Mouse (Mus musculus) stomach, postnatal 0 days (tissue): ENCODE data around the gene Ctsll3. TPM values are rescaled to one million over a fixed set of nuclear protein-coding genes. Genes with fewer than 3 reads are reported as not detected.

Source experiments
- ATAC-seq: fragments of 200-750 bp; cut with Nextera tagmentation; 2 replicates; pipeline ENCODE4 v1.8.0; 2017; ENCODE audit not compliant: low FRiP score, low TSS enrichment
- DNase-seq: peaks from one replicate; pipeline ENCODE4 v3.0.0-alpha.2; 2016; ENCODE audit warnings: low spot score
- H3K27ac ChIP-seq: fragments of 300-500 bp; sonication (generic); replicated peaks from 2 replicates; pipeline ENCODE4 v1.5.1; 2014; ENCODE audit warnings: mild to moderate bottlenecking, control low read depth
- H3K27me3 ChIP-seq: fragments of 300-500 bp; sonication (generic); 2 replicates; pipeline ENCODE4 v1.6.1; 2014; ENCODE audit warnings: low read length; ENCODE audit not compliant: control insufficient read depth, insufficient read depth
- H3K36me3 ChIP-seq: fragments of 300-500 bp; sonication (generic); 2 replicates; pipeline ENCODE4 v1.6.1; 2014; ENCODE audit warnings: low read length, mixed read lengths; ENCODE audit not compliant: control insufficient read depth, insufficient read depth
- H3K4me1 ChIP-seq: fragments of 300-500 bp; sonication (generic); replicated peaks from 2 replicates; pipeline ENCODE4 v1.6.1; 2014; ENCODE audit warnings: antibody characterized with exemption; ENCODE audit not compliant: control insufficient read depth, insufficient read depth
- H3K4me2 ChIP-seq: fragments of 300-500 bp; sonication (generic); replicated peaks from 2 replicates; pipeline ENCODE4 v1.6.1; 2014; ENCODE audit warnings: low read depth, mild to moderate bottlenecking, control low read depth, moderate library complexity
- H3K4me3 ChIP-seq: fragments of 300-500 bp; sonication (generic); 2 replicates; pipeline ENCODE4 v1.5.1; 2014; ENCODE audit warnings: low read depth, low read length, control low read depth
- H3K9ac ChIP-seq: fragments of 300-500 bp; sonication (generic); 2 replicates; pipeline ENCODE4 v1.6.1; 2014; ENCODE audit warnings: mild to moderate bottlenecking, low read length, control low read depth, mixed read lengths
- H3K9me3 ChIP-seq: fragments of 300-500 bp; sonication (generic); 2 replicates; pipeline ENCODE4 v1.6.1; 2016; ENCODE audit warnings: low read length; ENCODE audit not compliant: control insufficient read depth
- CTCF ChIP-seq: IDR thresholded peaks from 2 replicates; pipeline ENCODE4 v1.5.1; 2016; ENCODE audit warnings: antibody characterized with exemption, low read depth, mild to moderate bottlenecking, moderate library complexity
- EP300 ChIP-seq: optimal IDR thresholded peaks from 2 replicates; pipeline ENCODE3; 2016; ENCODE audit warnings: antibody characterized with exemption
- WGBS: fragments of 180-500 bp; shearing (Covaris S2); extraction: QIAGEN DNeasy Blood & Tissue Kit; methylation state at CpG from one replicate; pipeline ENCODE4 v1.1.7; 2014; 5-methylcytosine and 5-hydroxymethylcytosine counted together
- polyA plus RNA-seq: library from polyadenylated mRNA; unstranded; fragments of >200 nt; fragmentation: Nextera tagmentation; extraction: Ambion mirVana; gene quantifications from 2 replicates; pipeline ENCODE4 v1.2.1, GENCODE M21; 2015

Ctsll3 gene
- polyA plus RNA-seq, 1 experiment from 2014 or later: 0.82 TPM

DNA sequence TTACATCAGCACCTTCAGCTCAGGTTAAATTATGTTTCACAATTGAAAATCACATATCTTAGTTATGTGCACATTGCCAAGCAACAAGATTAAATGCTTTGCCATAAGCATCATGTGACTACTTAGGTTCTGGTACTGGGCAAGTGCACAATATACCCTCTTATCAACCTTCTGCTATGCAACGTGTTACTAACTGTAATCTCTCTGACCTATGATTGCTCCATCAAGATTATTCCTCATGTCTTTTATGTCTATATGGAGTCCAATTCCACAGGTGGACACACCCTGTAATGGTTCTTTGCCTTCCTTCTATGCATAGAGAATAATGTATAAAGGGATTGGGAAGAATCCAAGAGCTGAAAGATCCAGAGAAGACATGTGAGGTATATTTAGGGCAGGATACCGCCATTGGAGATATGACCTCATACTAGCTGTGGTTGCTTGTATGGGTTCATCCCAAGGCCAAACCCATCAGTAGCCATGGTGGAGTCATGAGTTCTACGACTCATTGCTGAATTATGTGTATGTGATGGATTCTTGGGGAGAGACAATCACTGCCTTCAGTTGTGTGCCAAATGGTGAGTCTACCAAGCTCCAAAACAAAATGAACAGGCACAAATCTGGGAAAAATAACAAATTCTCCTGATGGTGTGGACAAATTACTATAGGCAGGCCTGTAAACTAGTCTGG lies 18.0 kb upstream of the Ctsll3 start:
- H3K27me3 ChIP-seq: no peaks in the 10 kb centered on the region
- H3K9me3 ChIP-seq: no peaks in the 10 kb centered on the region
- H3K4me2 ChIP-seq: no peak overlapping the region
- H3K36me3 ChIP-seq: no peaks in the 10 kb centered on the region
- TF ChIP-seq CTCF: no peak
- no peak for TF ChIP-seq EP300
- DNase-seq (no peak), ATAC-seq (no peak)
- H3K4me3 ChIP-seq: no peak overlapping the region
- H3K4me1 ChIP-seq: no peaks in the 10 kb centered on the region
- no peak overlapping the region for H3K9ac ChIP-seq
- 54% methylated on average over 3 of the region's 3 CpGs for whole genome bisulfite sequencing
- H3K27ac ChIP-seq: no peak overlapping the region

DNA sequence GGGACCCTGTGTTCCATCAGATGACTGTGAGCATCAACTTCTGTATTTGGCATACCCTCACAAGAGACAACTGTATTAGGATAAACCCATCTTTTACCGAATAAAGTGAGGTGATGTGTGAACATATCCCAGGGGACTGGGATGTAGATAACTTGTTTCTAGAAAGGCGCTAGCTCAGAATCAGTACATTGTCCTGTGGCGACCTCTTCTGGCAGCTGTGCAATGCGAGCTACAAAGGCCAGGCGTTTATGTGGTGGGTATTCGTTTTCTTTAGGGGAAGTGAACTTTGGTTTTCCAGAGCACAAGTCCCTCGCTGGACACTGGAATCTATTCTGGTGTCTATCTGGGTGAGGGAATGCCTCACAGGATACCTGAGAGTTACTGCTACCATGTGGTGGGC lies 16.8 kb upstream of the Ctsll3 start:
- 11% methylated on average over 7 of the region's 7 CpGs for WGBS
- Histone ChIP-seq H3K4me2 (no peak overlapping the region), H3K4me1 (no peaks in the 10 kb centered on the region), H3K9me3 (no peaks in the 10 kb centered on the region), H3K4me3 (no peak overlapping the region), H3K27ac (no peak overlapping the region), H3K27me3 (no peaks in the 10 kb centered on the region), H3K36me3 (no peaks in the 10 kb centered on the region), H3K9ac (no peak overlapping the region)
- TF ChIP-seq EP300: no peak
- TF ChIP-seq CTCF: peak; percentile 87
- DNase-seq: peak; percentile 70
- no peak for ATAC-seq

DNA sequence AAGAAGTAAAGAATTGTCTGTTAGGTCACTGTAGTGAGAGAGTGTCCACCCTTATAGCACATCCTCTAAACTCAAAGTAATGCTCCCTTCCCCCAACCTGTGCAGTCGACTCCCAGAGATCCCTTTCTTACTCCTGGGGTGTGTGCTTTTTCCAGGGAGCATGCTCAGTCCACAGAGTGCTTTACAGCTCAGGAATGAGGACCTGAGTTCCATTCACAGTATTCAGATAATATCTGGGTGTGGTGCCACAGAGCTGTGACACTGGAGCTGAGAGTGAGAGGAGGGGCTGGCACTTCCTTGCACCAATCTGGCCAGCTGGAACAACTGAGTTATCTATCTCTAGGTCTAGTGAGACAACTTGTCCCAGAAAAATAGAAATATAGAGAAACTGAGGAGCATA lies 11.1 kb upstream of the Ctsll3 start:
- Histone ChIP-seq H3K4me3 (no peak overlapping the region), H3K27ac (no peak overlapping the region), H3K9ac (no peak overlapping the region), H3K4me2 (no peak overlapping the region), H3K4me1 (no peaks in the 10 kb centered on the region), H3K36me3 (no peaks in the 10 kb centered on the region), H3K27me3 (no peaks in the 10 kb centered on the region), H3K9me3 (no peaks in the 10 kb centered on the region)
- 34% methylated on average over 1 of the region's 1 CpGs for WGBS
- TF ChIP-seq CTCF: no peak
- TF ChIP-seq EP300: no peak
- DNase-seq: no peak
- 0 out of 2 replicates have a peak, but pooled peaks have one; percentile 54 for ATAC-seq

DNA sequence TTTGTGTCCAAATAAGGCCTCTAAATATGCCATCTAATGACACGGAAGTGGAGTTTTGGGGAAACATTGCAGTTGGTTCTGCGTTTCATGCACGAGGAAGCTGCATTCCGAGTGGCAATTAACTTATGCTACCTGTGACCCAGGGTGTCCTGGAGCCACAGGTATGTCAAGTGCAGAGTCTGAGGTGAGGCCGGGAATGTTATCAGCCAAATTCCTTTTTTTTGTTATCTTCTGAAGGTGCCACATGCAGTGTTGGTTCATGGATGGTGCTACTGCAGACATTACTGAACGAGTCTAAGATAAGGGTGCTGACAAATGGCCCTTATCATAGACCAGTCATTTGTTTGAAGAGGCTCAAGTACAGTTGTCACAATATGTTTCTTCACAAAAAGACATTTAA lies 10.1 kb upstream of the Ctsll3 start:
- H3K4me3 ChIP-seq: no peak overlapping the region

DNA sequence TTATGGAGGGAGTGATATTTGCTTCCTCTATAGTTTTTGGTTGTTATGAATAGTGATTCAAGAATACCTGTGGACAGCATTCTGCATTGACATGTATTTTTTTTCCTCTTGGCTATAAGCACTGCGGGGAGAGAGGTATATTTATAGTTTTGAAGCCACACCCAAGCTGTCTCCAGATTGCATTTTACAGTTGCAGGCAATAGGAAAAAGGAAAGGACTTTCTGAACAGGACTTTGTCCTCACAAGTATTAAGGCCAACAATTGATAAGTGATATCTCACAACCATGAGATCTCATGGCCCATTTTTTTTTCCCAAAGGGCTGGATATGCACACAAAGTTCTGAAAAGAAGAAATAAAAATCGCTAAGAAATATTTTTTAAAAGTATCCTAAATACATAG lies 7.0 kb upstream of the Ctsll3 start:
- DNase-seq: no peak
- H3K4me2 ChIP-seq: no peak overlapping the region
- ATAC-seq: no peak
- H3K4me1 ChIP-seq: no peaks in the 10 kb centered on the region
- 49% methylated on average over 2 of the region's 2 CpGs for WGBS
- no peak overlapping the region for H3K27ac ChIP-seq
- H3K9ac ChIP-seq: no peak overlapping the region
- no peaks in the 10 kb centered on the region for H3K27me3 ChIP-seq
- H3K36me3 ChIP-seq: no peaks in the 10 kb centered on the region
- TF ChIP-seq EP300 (no peak), CTCF (no peak)
- no peaks in the 10 kb centered on the region for H3K9me3 ChIP-seq
- H3K4me3 ChIP-seq: no peak overlapping the region

More for the DNA sequence above, 10.1 kb upstream of the Ctsll3 start:
- Histone ChIP-seq H3K36me3 (no peaks in the 10 kb centered on the region), H3K4me1 (no peaks in the 10 kb centered on the region), H3K9ac (no peak overlapping the region), H3K4me2 (no peak overlapping the region), H3K27me3 (no peaks in the 10 kb centered on the region), H3K27ac (no peak overlapping the region), H3K9me3 (no peaks in the 10 kb centered on the region)
- TF ChIP-seq EP300 (no peak), CTCF (no peak)
- 61% methylated on average over 6 of the region's 6 CpGs for WGBS
- no peak for ATAC-seq
- no peak for DNase-seq

DNA sequence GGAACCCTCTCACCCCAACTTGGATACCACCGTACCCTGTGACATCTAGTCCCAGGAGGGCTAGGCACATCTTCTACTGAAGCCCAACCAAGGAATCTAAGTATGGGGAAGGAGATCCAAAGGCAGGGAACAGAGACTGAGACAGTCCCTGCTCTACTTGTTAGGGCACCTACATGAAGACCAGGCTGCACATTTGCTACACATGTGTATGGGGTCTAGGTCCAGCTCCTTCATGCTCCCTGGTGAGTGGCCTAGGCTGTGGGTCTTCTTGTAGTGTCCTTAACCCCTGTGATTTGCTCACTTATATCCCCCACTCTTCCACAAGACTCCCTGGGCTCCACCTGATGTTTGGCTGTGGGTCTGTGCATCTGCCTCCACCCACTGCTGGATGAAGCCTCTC lies 13.2 kb downstream of the Ctsll3 start:
- WGBS: 83% methylated on average over 1 of the region's 1 CpGs

More for the DNA sequence above, 13.2 kb downstream of the Ctsll3 start:
- TF ChIP-seq CTCF (no peak), EP300 (no peak)
- ATAC-seq (no peak), DNase-seq (no peak)
- H3K27me3 ChIP-seq: no peaks in the 10 kb centered on the region
- H3K4me1 ChIP-seq: no peaks in the 10 kb centered on the region
- H3K27ac ChIP-seq: no peak overlapping the region
- no peak overlapping the region for H3K4me2 ChIP-seq
- H3K9ac ChIP-seq: no peak overlapping the region
- H3K36me3 ChIP-seq: no peaks in the 10 kb centered on the region
- H3K4me3 ChIP-seq: no peak overlapping the region
- H3K9me3 ChIP-seq: no peaks in the 10 kb centered on the region
